Mouse (Mus musculus) MEL (cell line): Measurements from ENCODE around the gene Ep400.

Source experiments
- CTCF ChIP-seq, 3 experiments: IDR thresholded peaks in 2 of 3; conservative IDR thresholded peaks in 1 of 3; 2 replicates each; pipeline ENCODE4 v1.5.1; 2011 to 2012; ENCODE audit warnings: low read length in 3 of 3, low read depth in 2 of 3, mild to moderate bottlenecking in 2 of 3, improper control_type of control experiment in 1 of 3, inconsistent platforms in 1 of 3, mixed read lengths in 1 of 3, moderate library complexity in 1 of 3; ENCODE audit not compliant: control insufficient read depth in 1 of 3, insufficient read depth in 1 of 3, poor library complexity in 1 of 3, severe bottlenecking in 1 of 3
- GATA1 ChIP-seq: IDR thresholded peaks from 2 replicates; pipeline ENCODE4 v1.6.1; 2011; ENCODE audit warnings: low read depth, low read length, improper control_type of control experiment
- MXI1 ChIP-seq: IDR thresholded peaks from 2 replicates; pipeline ENCODE4 v1.6.1; 2011; ENCODE audit warnings: mild to moderate bottlenecking, low read depth, low read length, improper control_type of control experiment
- POLR2A ChIP-seq, 2 experiments: IDR thresholded peaks; 2 replicates each; pipeline ENCODE4 v1.6.1; 2011 to 2012; ENCODE audit warnings: low read length in 2 of 2, mild to moderate bottlenecking in 2 of 2, control low read depth in 1 of 2, improper control_type of control experiment in 1 of 2, low read depth in 1 of 2, moderate library complexity in 1 of 2; ENCODE audit not compliant: control insufficient read depth in 1 of 2, insufficient read depth in 1 of 2, poor library complexity in 1 of 2
- SMC3 ChIP-seq: IDR thresholded peaks from 2 replicates; pipeline ENCODE4 v1.6.1; 2011; ENCODE audit warnings: low read depth, low read length, improper control_type of control experiment
- ZMIZ1 ChIP-seq: IDR thresholded peaks from 2 replicates; pipeline ENCODE4 v1.6.1; 2012; ENCODE audit warnings: low read depth, mild to moderate bottlenecking, inconsistent platforms, low read length, improper control_type of control experiment, moderate library complexity
- ZNF384 ChIP-seq: IDR thresholded peaks from 2 replicates; pipeline ENCODE4 v1.6.1; 2012; ENCODE audit warnings: low read depth, mild to moderate bottlenecking, inconsistent platforms, low read length, improper control_type of control experiment

- TF ChIP-seq CTCF (IDR thresholded peaks at IDR 0.05 in 2 of 3, conservative IDR thresholded peaks at IDR 0.05 in 1 of 3; ENCODE audit: control insufficient read depth in 1 of 3, insufficient read depth in 1 of 3, low read depth in 2 of 3, low read length in 3 of 3, poor library complexity in 1 of 3, severe bottlenecking in 1 of 3) (no peak), GATA1 (no peak), ZMIZ1 (no peak), POLR2A (IDR thresholded peaks at IDR 0.05; ENCODE audit: control insufficient read depth in 1 of 2, insufficient read depth in 1 of 2, low read depth in 1 of 2, low read length in 2 of 2, poor library complexity in 1 of 2) (no peak), SMC3 (no peak), MXI1 (no peak), ZNF384 (no peak)
Observed at GRCm38 (mm10) chr5:110781529-110782238, 11.2 kb upstream of the Ep400 start.
